Comparison of ENCODE assay signal across 16 mouse cellular contexts in the genomic region with DNA sequence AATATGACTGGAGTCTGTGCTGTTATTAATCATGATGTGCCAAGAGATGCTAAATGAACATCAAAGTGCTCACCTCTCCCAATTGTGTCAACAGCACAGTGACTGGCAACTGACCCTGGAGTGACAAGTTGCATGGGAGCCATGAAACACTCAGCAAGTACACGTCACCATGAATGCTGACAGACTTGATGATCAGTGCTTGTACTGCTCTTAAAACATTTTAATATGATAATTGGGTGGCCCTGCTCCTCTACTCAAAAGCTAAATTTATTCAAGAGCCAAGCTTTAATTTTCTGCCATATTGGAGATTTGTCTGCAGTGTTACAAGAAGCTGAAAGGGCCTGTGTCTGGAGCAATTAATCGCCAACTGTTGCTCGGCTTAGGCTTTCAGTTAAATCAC.
DNase-seq lines count a peak whose midpoint lies in the region; ATAC-seq and TF ChIP-seq lines count a peak whose summit lies in the region.
"Had no signal": no experiment of that assay in that cellular context is flagged by ENCODE, and none has a peak within 500 bp of the region (broad histone marks: within the 10 kb centered on the region; RNA-seq: fewer than 3 reads in every experiment).

No protein-coding gene starts in this region.

- no peaks in the 10 kb centered on the region for H3K4me1 ChIP-seq in forebrain, embryonic 14.5 days (ENCODE audit: control insufficient read depth, insufficient read depth, low read length)
- no peaks in the 10 kb centered on the region for H3K4me1 ChIP-seq in forebrain, embryonic 12.5 days
- 0 out of 2 replicates have a peak, but pooled peaks cover 3% of the 10 kb centered on the region for H3K4me1 ChIP-seq in forebrain, embryonic 16.5 days (replicated peaks; ENCODE audit: control insufficient read depth, insufficient read depth, low read length)
- H3K4me1 ChIP-seq: embryonic facial prominence, embryonic 10.5 days; embryonic facial prominence, embryonic 12.5 days had no signal

- no peak for TF ChIP-seq POLR2A in brain, embryonic 14.5 days (IDR thresholded peaks at IDR 0.05; ENCODE audit: borderline replicate concordance, extremely low read depth, insufficient read depth, insufficient read length, poor library complexity, severe bottlenecking)

- no peak overlapping the region for H3K27ac ChIP-seq in forebrain, embryonic 14.5 days (ENCODE audit: low read depth, low read length)
- H3K27ac ChIP-seq in forebrain, embryonic 12.5 days = no peak overlapping the region
- no peak overlapping the region for H3K27ac ChIP-seq in forebrain, embryonic 16.5 days (ENCODE audit: low read length)
- H3K27ac ChIP-seq: embryonic facial prominence, embryonic 10.5 days; embryonic facial prominence, embryonic 12.5 days had no signal

- H3K36me3 ChIP-seq in forebrain, embryonic 14.5 days (ENCODE audit: control insufficient read depth, insufficient read depth, low read length) = no peaks in the 10 kb centered on the region
- no peaks in the 10 kb centered on the region for H3K36me3 ChIP-seq in forebrain, embryonic 12.5 days (replicated peaks)
- no peaks in the 10 kb centered on the region for H3K36me3 ChIP-seq in forebrain, embryonic 16.5 days (ENCODE audit: control insufficient read depth, insufficient read depth)
- H3K36me3 ChIP-seq: embryonic facial prominence, embryonic 10.5 days; embryonic facial prominence, embryonic 12.5 days had no signal

- no peak overlapping the region for H3K4me2 ChIP-seq in forebrain, embryonic 14.5 days (ENCODE audit: low read length)
- H3K4me2 ChIP-seq in forebrain, embryonic 12.5 days = no peak overlapping the region
- no peak overlapping the region for H3K4me2 ChIP-seq in forebrain, embryonic 16.5 days (ENCODE audit: low read length)
- H3K4me2 ChIP-seq: embryonic facial prominence, embryonic 12.5 days had no signal

- H3K9me3 ChIP-seq in forebrain, embryonic 14.5 days (replicated peaks; ENCODE audit: control insufficient read depth, low read length) = no peaks in the 10 kb centered on the region
- H3K9me3 ChIP-seq in forebrain, embryonic 12.5 days = no peaks in the 10 kb centered on the region
- H3K9me3 ChIP-seq in forebrain, embryonic 16.5 days (ENCODE audit: control insufficient read depth, low read length) = no peaks in the 10 kb centered on the region
- H3K9me3 ChIP-seq: embryonic facial prominence, embryonic 10.5 days; embryonic facial prominence, embryonic 12.5 days had no signal

- 43% methylated on average over 3 of the region's 3 CpGs for WGBS in forebrain, embryonic 14.5 days
- 60% methylated on average over 3 of the region's 3 CpGs for WGBS in forebrain, embryonic 12.5 days
- WGBS in forebrain, embryonic 16.5 days = 32% methylated on average over 3 of the region's 3 CpGs

- no peak for TF ChIP-seq CTCF in brain, embryonic 14.5 days (IDR thresholded peaks at IDR 0.05; ENCODE audit: borderline replicate concordance, extremely low read depth, insufficient read depth, insufficient read length)

- no peaks in the 10 kb centered on the region for H3K27me3 ChIP-seq in forebrain, embryonic 14.5 days (replicated peaks; ENCODE audit: control insufficient read depth, insufficient read depth, low read length)
- H3K27me3 ChIP-seq in forebrain, embryonic 12.5 days = no peaks in the 10 kb centered on the region
- no peaks in the 10 kb centered on the region for H3K27me3 ChIP-seq in forebrain, embryonic 16.5 days (replicated peaks; ENCODE audit: control insufficient read depth, insufficient read depth, low read length)
- H3K27me3 ChIP-seq: embryonic facial prominence, embryonic 12.5 days had no signal

- peak; percentile 30 for DNase-seq in forebrain, embryonic 14.5 days (ENCODE audit: low spot score)
- DNase-seq in brain, embryonic 14.5 days (ENCODE audit: low read depth) = peak; percentile 40
- no peak for DNase-seq in lung, postnatal 25 days (ENCODE audit: low spot score)
- no peak for DNase-seq in layer of hippocampus, postnatal 10 days (ENCODE audit: low spot score in 2 of 2)
- DNase-seq: adrenal gland, adult 2 months; adrenal gland, postnatal 10 days; adrenal gland, postnatal 25 days; cerebellum, adult 11-12 months; cerebellum, adult 2 months; cerebellum, adult 9-10 months; cerebellum, postnatal 10 days; cerebellum, postnatal 25 days had no signal

- H3K9ac ChIP-seq in forebrain, embryonic 14.5 days (ENCODE audit: low read length) = no peak overlapping the region
- H3K9ac ChIP-seq in forebrain, embryonic 12.5 days = no peak overlapping the region
- no peak overlapping the region for H3K9ac ChIP-seq in forebrain, embryonic 16.5 days (replicated peaks; ENCODE audit: low read depth, low read length)
- H3K9ac ChIP-seq: embryonic facial prominence, embryonic 12.5 days had no signal

- no peak for ATAC-seq in forebrain, embryonic 14.5 days
- ATAC-seq in forebrain, embryonic 12.5 days (ENCODE audit: low FRiP score) = no peak
- ATAC-seq in forebrain, embryonic 16.5 days = peak; percentile 57

- H3K4me3 ChIP-seq in forebrain, embryonic 14.5 days (ENCODE audit: low read depth, low read length) = no peak overlapping the region
- H3K4me3 ChIP-seq in forebrain, embryonic 12.5 days (replicated peaks) = no peak overlapping the region
- no peak overlapping the region for H3K4me3 ChIP-seq in forebrain, embryonic 16.5 days (replicated peaks; ENCODE audit: low read length)
- H3K4me3 ChIP-seq: embryonic facial prominence, embryonic 10.5 days; embryonic facial prominence, embryonic 12.5 days had no signal

Comparison
In these comparisons a context has a peak if more than half of its experiments do, and no peak if none do; other contexts are left out.
1. DNase-seq: peak in forebrain, embryonic 14.5 days (single experiment) and brain, embryonic 14.5 days (single experiment); none in lung, postnatal 25 days (single experiment) and layer of hippocampus, postnatal 10 days (0 of 2).